Mouse (Mus musculus): ENCODE data around the gene Opn3. TPM values are rescaled to one million over a fixed set of nuclear protein-coding genes. Genes with fewer than 3 reads are reported as not detected.

The Opn3 gene
- total RNA-seq, 1 experiment: 1.5 TPM

GRCm38 (mm10) chr1:175639072-175639471 lies 53.5 kb downstream of the Opn3 start:
- no peak overlapping the region for H3K4me3 ChIP-seq (ENCODE audit: insufficient read depth in 1 of 2, low read depth in 1 of 2, low read length in 2 of 2, poor library complexity in 1 of 2, severe bottlenecking in 1 of 2)
- in situ Hi-C loops (cut with MboI; ENCODE audit: low sequenced_read_pairs in 2 of 2, unreplicated experiment in 2 of 2): no loop called here
- DNase-seq (ENCODE audit: low read depth, low spot score): no peak
- no peaks in the 10 kb centered on the region for H3K36me3 ChIP-seq (ENCODE audit: control insufficient read depth, insufficient read depth, low read length, poor library complexity, severe bottlenecking)
- no peak overlapping the region for H3K9ac ChIP-seq (ENCODE audit: insufficient read depth, low read depth, low read length, poor library complexity, severe bottlenecking)
- H3K27ac ChIP-seq (ENCODE audit: insufficient read depth, low read depth, low read length, poor library complexity, severe bottlenecking): no peak overlapping the region
- no peak for TF ChIP-seq ZNF384 (IDR thresholded peaks at IDR 0.05; ENCODE audit: low read depth, low read length)
- no peak for TF ChIP-seq MAFK (IDR thresholded peaks at IDR 0.05; ENCODE audit: insufficient read depth, low read depth, low read length)
- TF ChIP-seq ZC3H11A (IDR thresholded peaks at IDR 0.05; ENCODE audit: borderline replicate concordance, low read depth, low read length): no peak
- TF ChIP-seq HCFC1 (IDR thresholded peaks at IDR 0.05; ENCODE audit: borderline replicate concordance, insufficient read depth, low read length): no peak
- no peak for TF ChIP-seq CHD2 (IDR thresholded peaks at IDR 0.05; ENCODE audit: low read depth, low read length)
- no peaks in the 10 kb centered on the region for H3K9me3 ChIP-seq (ENCODE audit: control insufficient read depth, insufficient read depth, low read depth, low read length)
- no peaks in the 10 kb centered on the region for H3K4me1 ChIP-seq (ENCODE audit: control insufficient read depth in 2 of 2, insufficient read depth in 2 of 2, low read length in 2 of 2, poor library complexity in 1 of 2)

DNA sequence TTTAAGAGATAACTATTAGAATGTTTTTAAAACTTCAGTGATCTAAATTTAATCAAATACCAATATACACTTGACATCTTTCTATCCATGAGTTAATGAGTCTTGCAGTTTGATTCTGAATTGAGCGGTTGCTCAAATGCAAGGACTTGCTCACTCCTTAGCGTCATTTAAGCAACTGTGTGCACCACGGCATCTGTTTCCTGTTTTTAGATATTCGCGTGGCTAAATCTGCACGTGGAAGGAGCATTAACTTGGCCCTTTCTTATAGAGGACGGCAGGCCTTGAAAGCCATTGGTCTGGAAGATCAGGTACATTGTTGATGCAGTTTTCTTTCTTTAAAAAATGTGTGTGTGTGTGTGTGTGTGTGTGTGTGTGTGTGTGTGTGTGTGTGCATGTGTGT lies 54.9 kb downstream of the Opn3 start:
- no peak for DNase-seq (ENCODE audit: low read depth, low spot score)
- H3K36me3 ChIP-seq (ENCODE audit: control insufficient read depth, insufficient read depth, low read length, poor library complexity, severe bottlenecking): no peaks in the 10 kb centered on the region
- H3K9ac ChIP-seq (ENCODE audit: insufficient read depth, low read depth, low read length, poor library complexity, severe bottlenecking): no peak overlapping the region
- TF ChIP-seq HCFC1 (IDR thresholded peaks at IDR 0.05; ENCODE audit: borderline replicate concordance, insufficient read depth, low read length) (no peak), ZC3H11A (IDR thresholded peaks at IDR 0.05; ENCODE audit: borderline replicate concordance, low read depth, low read length) (no peak), CHD2 (IDR thresholded peaks at IDR 0.05; ENCODE audit: low read depth, low read length) (no peak), MAFK (IDR thresholded peaks at IDR 0.05; ENCODE audit: insufficient read depth, low read depth, low read length) (no peak), ZNF384 (IDR thresholded peaks at IDR 0.05; ENCODE audit: low read depth, low read length) (no peak)
- in situ Hi-C loops (cut with MboI; ENCODE audit: low sequenced_read_pairs in 2 of 2, unreplicated experiment in 2 of 2): no loop called here
- H3K4me1 ChIP-seq (ENCODE audit: control insufficient read depth in 2 of 2, insufficient read depth in 2 of 2, low read length in 2 of 2, poor library complexity in 1 of 2): no peaks in the 10 kb centered on the region
- no peaks in the 10 kb centered on the region for H3K9me3 ChIP-seq (ENCODE audit: control insufficient read depth, insufficient read depth, low read depth, low read length)
- H3K4me3 ChIP-seq (ENCODE audit: insufficient read depth in 1 of 2, low read depth in 1 of 2, low read length in 2 of 2, poor library complexity in 1 of 2, severe bottlenecking in 1 of 2): no peak overlapping the region
- no peak overlapping the region for H3K27ac ChIP-seq (ENCODE audit: insufficient read depth, low read depth, low read length, poor library complexity, severe bottlenecking)

DNA sequence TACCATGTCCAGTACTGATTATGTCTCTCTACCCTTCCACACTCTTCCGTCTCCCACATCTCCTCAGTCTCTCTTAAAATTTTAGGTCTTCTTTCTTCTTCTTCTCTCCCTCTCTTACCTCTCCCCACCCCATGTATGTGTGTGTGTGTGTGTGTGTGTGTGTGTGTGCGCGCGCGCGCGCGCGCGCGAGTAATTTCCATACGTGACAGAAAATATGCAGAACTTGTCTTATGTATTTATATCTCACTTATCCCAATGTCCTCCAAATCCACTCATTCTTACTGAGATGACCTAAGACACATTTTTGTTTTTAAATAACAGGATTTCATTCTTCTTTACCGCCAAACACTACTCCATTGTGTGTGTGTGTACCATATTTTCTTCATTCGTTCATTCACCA lies 60.1 kb downstream of the Opn3 start:
- in situ Hi-C loops (cut with MboI; ENCODE audit: low sequenced_read_pairs in 2 of 2, unreplicated experiment in 2 of 2): no loop called here
- H3K4me1 ChIP-seq (ENCODE audit: control insufficient read depth in 2 of 2, insufficient read depth in 2 of 2, low read length in 2 of 2, poor library complexity in 1 of 2): peaks cover 0 to 2% of the 10 kb centered on the region in 2 experiments; a peak in 1 of 4 replicates
- no peak overlapping the region for H3K4me3 ChIP-seq (ENCODE audit: insufficient read depth in 1 of 2, low read depth in 1 of 2, low read length in 2 of 2, poor library complexity in 1 of 2, severe bottlenecking in 1 of 2)
- no peak for DNase-seq (ENCODE audit: low read depth, low spot score)
- H3K36me3 ChIP-seq (ENCODE audit: control insufficient read depth, insufficient read depth, low read length, poor library complexity, severe bottlenecking): no peaks in the 10 kb centered on the region
- H3K9me3 ChIP-seq (ENCODE audit: control insufficient read depth, insufficient read depth, low read depth, low read length): no peaks in the 10 kb centered on the region
- H3K27ac ChIP-seq (ENCODE audit: insufficient read depth, low read depth, low read length, poor library complexity, severe bottlenecking): no peak overlapping the region
- no peak overlapping the region for H3K9ac ChIP-seq (ENCODE audit: insufficient read depth, low read depth, low read length, poor library complexity, severe bottlenecking)
- no peak for TF ChIP-seq ZNF384 (IDR thresholded peaks at IDR 0.05; ENCODE audit: low read depth, low read length)

DNA sequence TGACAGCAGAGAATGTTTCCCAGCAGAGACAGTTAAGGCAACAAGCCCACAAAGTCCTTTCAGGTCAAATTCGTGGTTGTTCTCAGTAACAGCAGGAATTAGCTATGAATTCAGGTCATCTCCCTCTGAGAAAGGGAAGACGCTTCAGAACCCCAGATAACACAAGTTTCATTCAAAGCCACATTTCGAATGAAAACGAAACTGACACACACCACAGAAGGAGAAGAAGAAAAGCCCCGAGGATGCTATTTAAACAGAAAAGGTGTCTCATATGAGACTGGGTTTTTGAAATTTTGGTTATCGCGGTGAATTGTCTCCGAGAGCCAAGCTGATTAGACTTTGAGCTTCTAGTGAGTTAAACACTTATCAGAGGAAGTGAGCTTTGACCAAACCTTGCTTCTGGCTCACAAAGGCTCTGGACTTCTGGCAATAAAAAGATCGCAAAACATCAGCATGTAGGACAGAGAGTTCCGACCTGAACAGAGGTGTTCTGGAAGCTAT lies 60.8 kb downstream of the Opn3 start:
- Histone ChIP-seq H3K36me3 (ENCODE audit: control insufficient read depth, insufficient read depth, low read length, poor library complexity, severe bottlenecking) (no peaks in the 10 kb centered on the region), H3K4me1 (ENCODE audit: control insufficient read depth in 2 of 2, insufficient read depth in 2 of 2, low read length in 2 of 2, poor library complexity in 1 of 2) (peaks cover 0 to 4% of the 10 kb centered on the region in 2 experiments; a peak in 1 of 4 replicates), H3K4me3 (ENCODE audit: insufficient read depth in 1 of 2, low read depth in 1 of 2, low read length in 2 of 2, poor library complexity in 1 of 2, severe bottlenecking in 1 of 2) (no peak overlapping the region), H3K27ac (ENCODE audit: insufficient read depth, low read depth, low read length, poor library complexity, severe bottlenecking) (no peak overlapping the region), H3K9me3 (ENCODE audit: control insufficient read depth, insufficient read depth, low read depth, low read length) (no peaks in the 10 kb centered on the region), H3K9ac (ENCODE audit: insufficient read depth, low read depth, low read length, poor library complexity, severe bottlenecking) (no peak overlapping the region)
- no peak for TF ChIP-seq CHD2 (IDR thresholded peaks at IDR 0.05; ENCODE audit: low read depth, low read length)
- no peak for TF ChIP-seq ZC3H11A (IDR thresholded peaks at IDR 0.05; ENCODE audit: borderline replicate concordance, low read depth, low read length)
- no peak for TF ChIP-seq HCFC1 (IDR thresholded peaks at IDR 0.05; ENCODE audit: borderline replicate concordance, insufficient read depth, low read length)
- TF ChIP-seq MAFK (IDR thresholded peaks at IDR 0.05; ENCODE audit: insufficient read depth, low read depth, low read length): no peak
- no peak for DNase-seq (ENCODE audit: low read depth, low spot score)
- in situ Hi-C loops (cut with MboI; ENCODE audit: low sequenced_read_pairs in 2 of 2, unreplicated experiment in 2 of 2): no loop called here

- in situ Hi-C loops (cut with MboI; ENCODE audit: low sequenced_read_pairs in 2 of 2, unreplicated experiment in 2 of 2): no loop called here
- H3K4me3 ChIP-seq (ENCODE audit: insufficient read depth in 1 of 2, low read depth in 1 of 2, low read length in 2 of 2, poor library complexity in 1 of 2, severe bottlenecking in 1 of 2): no peak overlapping the region
- no peaks in the 10 kb centered on the region for H3K36me3 ChIP-seq (ENCODE audit: control insufficient read depth, insufficient read depth, low read length, poor library complexity, severe bottlenecking)
- H3K4me1 ChIP-seq (ENCODE audit: control insufficient read depth in 2 of 2, insufficient read depth in 2 of 2, low read length in 2 of 2, poor library complexity in 1 of 2): peaks cover 0 to 4% of the 10 kb centered on the region in 2 experiments; a peak in 1 of 4 replicates
- no peak overlapping the region for H3K9ac ChIP-seq (ENCODE audit: insufficient read depth, low read depth, low read length, poor library complexity, severe bottlenecking)
- no peak for DNase-seq (ENCODE audit: low read depth, low spot score)
- no peak overlapping the region for H3K27ac ChIP-seq (ENCODE audit: insufficient read depth, low read depth, low read length, poor library complexity, severe bottlenecking)
- no peaks in the 10 kb centered on the region for H3K9me3 ChIP-seq (ENCODE audit: control insufficient read depth, insufficient read depth, low read depth, low read length)
- TF ChIP-seq MAFK (IDR thresholded peaks at IDR 0.05; ENCODE audit: insufficient read depth, low read depth, low read length) (peak; percentile 56; the same call in 1 of the 2 replicates), HCFC1 (IDR thresholded peaks at IDR 0.05; ENCODE audit: borderline replicate concordance, insufficient read depth, low read length) (no peak)
These were observed 61.5 kb downstream of the Opn3 start for GRCm38 (mm10) chr1:175631080-175631479.
